Mouse (Mus musculus) hematopoietic stem cell, adult 5-6 weeks (primary cell): ENCODE data around the gene Slc12a9. TPM values are rescaled to one million over a fixed set of nuclear protein-coding genes. Genes with fewer than 3 reads are reported as not detected.
A peak's percentile ranks its signal among the peaks of the same experiment; 100 is the strongest.

Source experiments
- ATAC-seq, 2 experiments: fragments of 125-278 bp in 1 of 2; replicated peaks in 1 of 2; 2 replicates each; pipeline ENCODE4 v1.8.0; 2016 to 2017; ENCODE audit warnings: inconsistent platforms in 2 of 2, mild to moderate bottlenecking in 2 of 2, moderate number of reproducible peaks in 2 of 2, low read depth in 1 of 2, moderate TSS enrichment in 1 of 2; ENCODE audit not compliant: low FRiP score in 2 of 2, poor library complexity in 2 of 2, severe bottlenecking in 2 of 2, insufficient read depth in 1 of 2, low TSS enrichment in 1 of 2
- total RNA-seq: library from RNA; stranded (forward); fragments of 172-1452, 232-1000 nt; gene quantifications from 2 replicates; pipeline ENCODE4 v1.2.3, GENCODE M21; 2017

Slc12a9 gene
- total RNA-seq, 1 experiment from 2014 or later, result 4.2 TPM

DNA sequence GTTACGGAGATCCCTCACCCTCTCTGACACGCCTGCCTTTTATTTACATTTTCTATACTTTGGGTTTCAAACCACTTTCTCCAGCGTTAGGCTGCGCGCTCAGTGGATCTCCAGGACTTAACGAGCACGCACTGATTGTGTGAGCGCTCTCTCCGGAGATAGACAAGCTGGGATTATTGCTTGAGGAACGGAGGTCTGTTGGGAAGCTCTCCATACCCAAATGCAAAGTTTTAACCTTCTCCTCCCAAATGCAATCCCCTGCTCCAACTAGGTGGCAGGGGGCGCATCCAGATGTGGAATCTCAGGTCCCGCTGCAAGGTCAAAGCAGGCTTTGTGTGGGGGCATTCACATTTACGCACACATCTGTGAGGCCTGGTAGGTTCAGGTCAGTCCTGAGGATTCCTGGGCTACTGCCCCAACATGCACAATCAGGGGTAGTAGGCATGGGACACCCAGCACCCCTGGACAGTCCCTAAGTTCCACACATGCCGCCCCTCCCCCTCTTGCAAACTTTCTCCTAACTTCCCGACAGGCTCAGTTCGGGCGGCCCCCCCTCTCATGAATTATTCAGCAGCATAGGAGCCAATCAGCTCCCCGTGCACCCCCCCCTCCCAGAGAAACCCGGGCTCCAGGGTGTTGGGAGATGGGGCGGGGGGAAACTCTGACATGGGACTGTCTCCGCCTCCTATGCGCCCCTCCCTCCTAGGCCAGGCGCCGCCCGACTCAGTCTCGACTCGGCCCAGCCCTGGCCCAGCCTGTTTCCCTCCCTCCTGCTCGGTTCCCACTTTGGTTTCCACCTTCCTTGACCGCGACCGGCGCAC, 16.2 kb upstream of the Slc12a9 start, which contains the start of gene Ephb4:
TSS of gene Ephb4 (plus strand) at position 726 of the 821 bp plus-strand sequence.
- ATAC-seq, result peak; percentile 30 to 47; a peak in 2 of 4 replicates

DNA sequence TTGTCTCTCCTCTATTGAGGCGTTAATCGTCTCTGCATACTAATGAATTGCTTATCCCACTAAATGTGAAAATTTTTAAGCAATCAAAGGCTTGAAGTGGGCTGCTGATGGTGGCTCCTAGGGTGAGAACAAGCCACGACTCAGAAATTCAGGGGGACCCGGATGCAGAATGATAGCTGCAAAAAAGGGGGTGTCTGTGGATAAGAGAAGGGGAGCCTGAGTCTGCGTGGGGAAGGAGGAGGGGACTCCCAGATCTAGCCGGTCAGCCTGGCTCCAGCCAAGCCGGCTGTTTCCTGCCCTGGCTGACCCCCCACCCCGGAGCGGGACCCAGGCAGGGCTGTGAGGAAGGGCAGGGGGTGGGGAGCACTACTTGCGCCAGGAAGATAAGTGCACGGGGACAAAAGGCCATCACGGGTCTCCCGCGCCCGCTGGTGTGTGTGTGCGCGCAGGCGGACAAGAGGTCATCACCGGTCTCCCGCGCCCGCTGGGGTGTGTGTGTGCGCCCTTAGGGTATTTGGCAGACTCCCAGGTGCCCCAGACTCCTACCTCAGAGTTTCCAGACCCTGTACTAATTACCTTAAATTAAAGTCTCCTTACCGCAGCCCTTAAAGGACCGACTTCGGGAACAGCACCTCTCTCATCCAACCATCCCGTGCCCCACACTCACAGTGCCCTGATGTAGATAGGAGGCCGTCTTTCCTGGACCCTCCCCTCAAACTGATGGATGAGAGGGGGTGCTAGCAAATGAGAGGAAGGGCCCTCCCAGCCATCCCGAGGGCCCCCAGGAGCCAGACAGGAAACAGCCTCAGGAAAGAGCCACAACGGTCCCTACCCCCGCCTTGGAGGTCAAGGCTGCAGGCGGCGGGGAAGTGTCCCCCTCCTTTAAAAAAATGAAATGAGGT, 15.3 kb upstream of the Slc12a9 start:
- no peak for ATAC-seq

- ATAC-seq, result no peak
Observed at GRCm38 (mm10) chr5:137347856-137348255, 14.5 kb upstream of the Slc12a9 start.

GRCm38 (mm10) chr5:137346983-137347382, 13.6 kb upstream of the Slc12a9 start:
- ATAC-seq, result no peak

GRCm38 (mm10) chr5:137346388-137346787, 13.0 kb upstream of the Slc12a9 start:
- ATAC-seq, result no peak

DNA sequence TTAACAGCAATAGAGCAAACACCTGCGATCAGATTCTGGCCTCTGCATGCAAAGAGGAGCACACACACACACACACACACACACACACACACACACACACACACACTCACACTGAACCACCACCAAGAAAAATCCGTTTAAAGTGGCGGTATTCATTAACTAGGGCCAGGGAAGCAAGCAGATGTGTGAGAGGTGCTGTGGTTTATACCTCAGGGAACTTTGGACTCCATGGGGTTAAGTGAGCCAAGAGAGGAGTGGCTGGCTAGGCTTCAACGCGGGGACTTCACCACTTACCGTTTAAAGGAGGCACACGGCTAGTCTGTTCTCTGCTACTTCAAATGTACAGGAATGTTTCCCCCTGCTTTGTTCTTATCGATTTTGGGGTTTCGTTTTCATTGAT, 12.4 kb upstream of the Slc12a9 start:
- 0 out of 4 replicates have a peak, but pooled peaks of 1 of the 2 experiments have one; percentile 52 for ATAC-seq

GRCm38 (mm10) chr5:137343869-137344268, 10.5 kb upstream of the Slc12a9 start:
- no peak for ATAC-seq

- ATAC-seq, result no peak
Observed at GRCm38 (mm10) chr5:137343412-137343811, 10.0 kb upstream of the Slc12a9 start.

- no peak for ATAC-seq
Observed at GRCm38 (mm10) chr5:137342407-137343012, 9.1 kb upstream of the Slc12a9 start.

- ATAC-seq, result no peak
Observed at GRCm38 (mm10) chr5:137340222-137340621, 6.8 kb upstream of the Slc12a9 start.

GRCm38 (mm10) chr5:137339290-137339979, 6.0 kb upstream of the Slc12a9 start:
- ATAC-seq, result no peak

GRCm38 (mm10) chr5:137338663-137339289, 5.4 kb upstream of the Slc12a9 start:
- no peak for ATAC-seq

- ATAC-seq, result peak; percentile 57 to 61
Observed at GRCm38 (mm10) chr5:137338256-137338655, 4.9 kb upstream of the Slc12a9 start.

- ATAC-seq, result no peak
Observed at GRCm38 (mm10) chr5:137337190-137337589, 3.8 kb upstream of the Slc12a9 start.

DNA sequence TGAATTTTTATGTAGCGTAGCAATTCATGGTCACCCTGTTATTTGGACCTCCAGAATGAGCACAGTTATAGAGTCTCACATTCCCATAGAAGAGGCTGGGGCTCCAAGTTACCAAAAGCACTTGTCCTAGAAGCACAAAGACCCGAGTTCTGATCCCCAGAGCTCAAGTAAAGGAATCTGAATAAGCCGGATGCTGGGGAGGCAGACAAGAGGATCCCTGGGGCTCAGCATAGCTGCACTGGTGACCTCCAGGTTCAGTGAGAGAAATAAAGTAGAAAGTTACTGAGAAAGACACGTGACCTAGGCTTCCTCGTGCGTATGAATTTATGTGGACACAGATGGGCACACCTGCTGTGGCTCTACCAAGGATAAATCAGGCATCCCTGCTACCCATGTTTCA, 1.7 kb upstream of the Slc12a9 start:
- no peak for ATAC-seq

DNA sequence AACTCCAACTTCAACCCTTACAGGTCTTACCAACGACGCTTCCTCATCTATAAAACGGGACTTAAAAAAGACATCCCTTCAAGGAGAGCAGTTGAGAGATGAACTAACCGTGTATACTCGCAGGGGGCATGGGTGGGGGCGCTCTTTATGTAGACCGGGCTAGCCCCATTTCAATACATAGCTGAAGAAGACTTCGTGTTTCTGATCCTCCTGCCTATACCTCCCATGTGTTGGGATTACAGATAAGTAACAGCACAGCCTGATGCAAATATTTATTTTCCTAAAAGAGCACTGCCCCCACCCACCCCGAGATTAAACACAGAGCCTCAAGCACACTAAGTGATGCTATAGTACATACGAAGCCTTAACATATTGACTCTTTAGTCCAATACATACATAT, 920 bp upstream of the Slc12a9 start:
- no peak for ATAC-seq
